Mouse (Mus musculus) ES-E14 (cell line): ENCODE measurements around the gene Slc12a3. TPM values are rescaled to one million over a fixed set of nuclear protein-coding genes. Genes with fewer than 3 reads are reported as not detected.

Source experiments
- DNase-seq: peaks from one replicate; pipeline ENCODE4 v3.0.0-alpha.2; 2013; ENCODE audit warnings: low read depth, low spot score
- H3K27ac ChIP-seq: 2 replicates; pipeline ENCODE4 v1.5.1; 2012; ENCODE audit warnings: low read depth, mild to moderate bottlenecking, low read length, moderate library complexity, mixed read lengths; ENCODE audit not compliant: poor library complexity, insufficient read depth, severe bottlenecking
- H3K36me3 ChIP-seq: 2 replicates; pipeline ENCODE4 v1.6.1; 2012; ENCODE audit warnings: mild to moderate bottlenecking, low read length, moderate library complexity, mixed read lengths; ENCODE audit not compliant: control insufficient read depth, poor library complexity, insufficient read depth, severe bottlenecking
- H3K4me1 ChIP-seq, 2 experiments: fragments of 150-350 bp in 1 of 2; sonication (generic) in 1 of 2; 2 replicates each; pipeline ENCODE4 v1.6.1; 2012; ENCODE audit warnings: low read length in 2 of 2, mild to moderate bottlenecking in 1 of 2, mixed read lengths in 1 of 2; ENCODE audit not compliant: control insufficient read depth in 2 of 2, insufficient read depth in 2 of 2, poor library complexity in 1 of 2
- H3K4me3 ChIP-seq, 2 experiments: fragments of 150-350 bp in 1 of 2; sonication (generic) in 1 of 2; 2 replicates each; pipeline ENCODE4 v1.5.1; 2012; ENCODE audit warnings: low read length in 2 of 2, low read depth in 1 of 2, mild to moderate bottlenecking in 1 of 2, mixed read lengths in 1 of 2; ENCODE audit not compliant: insufficient read depth in 1 of 2, poor library complexity in 1 of 2, severe bottlenecking in 1 of 2
- H3K9ac ChIP-seq: 2 replicates; pipeline ENCODE4 v1.6.1; 2012; ENCODE audit warnings: low read depth, mild to moderate bottlenecking, low read length, mixed read lengths; ENCODE audit not compliant: poor library complexity, insufficient read depth, severe bottlenecking
- H3K9me3 ChIP-seq: fragments of 150-350 bp; sonication (generic); 2 replicates; pipeline ENCODE4 v1.6.1; 2012; ENCODE audit warnings: low read depth, mild to moderate bottlenecking, low read length; ENCODE audit not compliant: control insufficient read depth, insufficient read depth
- CHD2 ChIP-seq: IDR thresholded peaks from 2 replicates; pipeline ENCODE4 v1.6.1; 2014; ENCODE audit warnings: mild to moderate bottlenecking, low read depth, low read length, inconsistent platforms
- HCFC1 ChIP-seq: IDR thresholded peaks from 2 replicates; pipeline ENCODE4 v1.6.1; 2012; ENCODE audit warnings: low read length, inconsistent platforms, borderline replicate concordance; ENCODE audit not compliant: insufficient read depth
- MAFK ChIP-seq: IDR thresholded peaks from 2 replicates; pipeline ENCODE4 v1.6.1; 2014; ENCODE audit warnings: mild to moderate bottlenecking, low read depth, low read length, inconsistent platforms; ENCODE audit not compliant: insufficient read depth
- ZC3H11A ChIP-seq: IDR thresholded peaks from 2 replicates; pipeline ENCODE4 v1.6.1; 2012; ENCODE audit warnings: low read depth, mild to moderate bottlenecking, inconsistent platforms, low read length, borderline replicate concordance
- ZNF384 ChIP-seq: IDR thresholded peaks from 2 replicates; pipeline ENCODE4 v1.6.1; 2012; ENCODE audit warnings: low read depth, low read length, inconsistent platforms
- in situ Hi-C, 2 experiments: fragments of 600-800 bp; cut with MboI; formaldehyde crosslinking; loops; one replicate each; pipeline ENCODE4 v1.15.1; 2025; ENCODE audit warnings: low sequenced_read_pairs in 2 of 2, inconsistent platforms in 1 of 2; ENCODE audit not compliant: unreplicated experiment in 2 of 2
- total RNA-seq: library from RNA; depleted of rRNA; stranded (reverse); fragments of 300-350 nt; gene quantifications from 2 replicates; pipeline ENCODE4 v1.2.3, GENCODE M21; 2012

Gene Slc12a3
- total RNA-seq, 1 experiment = 0.94 TPM

- Histone ChIP-seq H3K4me3 (no peak overlapping the region), H3K4me1 (no peaks in the 10 kb centered on the region), H3K36me3 (no peaks in the 10 kb centered on the region), H3K27ac (no peak overlapping the region), H3K9me3 (no peaks in the 10 kb centered on the region), H3K9ac (no peak overlapping the region)
- in situ Hi-C loops = no loop called here
- TF ChIP-seq ZNF384 = no peak
- no peak for TF ChIP-seq HCFC1
- no peak for TF ChIP-seq ZC3H11A
- TF ChIP-seq CHD2 = no peak
- no peak for TF ChIP-seq MAFK
- no peak for DNase-seq
Observed at GRCm38 (mm10) chr8:94363906-94364305, 34.9 kb downstream of the Slc12a3 start.

GRCm38 (mm10) chr8:94364686-94365312 is 35.8 kb downstream of the Slc12a3 start:
- in situ Hi-C loops = no loop called here
- no peak overlapping the region for H3K9ac ChIP-seq
- TF ChIP-seq ZNF384 = no peak
- TF ChIP-seq HCFC1 = no peak
- TF ChIP-seq ZC3H11A = no peak
- no peak for TF ChIP-seq MAFK
- TF ChIP-seq CHD2 = no peak

GRCm38 (mm10) chr8:94365410-94365981 is 36.5 kb downstream of the Slc12a3 start:
- Histone ChIP-seq H3K9ac (no peak overlapping the region), H3K9me3 (no peaks in the 10 kb centered on the region), H3K27ac (no peak overlapping the region), H3K36me3 (no peaks in the 10 kb centered on the region), H3K4me1 (no peaks in the 10 kb centered on the region), H3K4me3 (no peak overlapping the region)
- no peak for DNase-seq
- TF ChIP-seq ZNF384 (no peak), HCFC1 (no peak), CHD2 (no peak), MAFK (no peak), ZC3H11A (no peak)
- in situ Hi-C loops = no loop called here

More at GRCm38 (mm10) chr8:94364686-94365312, 35.8 kb downstream of the Slc12a3 start:
- no peak overlapping the region for H3K27ac ChIP-seq
- no peaks in the 10 kb centered on the region for H3K4me1 ChIP-seq
- DNase-seq = no peak
- no peaks in the 10 kb centered on the region for H3K9me3 ChIP-seq
- no peaks in the 10 kb centered on the region for H3K36me3 ChIP-seq
- H3K4me3 ChIP-seq = no peak overlapping the region

GRCm38 (mm10) chr8:94370839-94371238 is 41.8 kb downstream of the Slc12a3 start:
- TF ChIP-seq ZNF384 (no peak), MAFK (no peak), CHD2 (no peak), HCFC1 (no peak), ZC3H11A (no peak)
- Histone ChIP-seq H3K9me3 (no peaks in the 10 kb centered on the region), H3K27ac (no peak overlapping the region), H3K9ac (no peak overlapping the region), H3K36me3 (no peaks in the 10 kb centered on the region), H3K4me3 (no peak overlapping the region), H3K4me1 (no peaks in the 10 kb centered on the region)
- no peak for DNase-seq
- in situ Hi-C loops = no loop called here
